Mouse (Mus musculus) induced T-regulatory cell, adult 2 months (primary cell): ENCODE results near the gene Selenon.
"Not testable (repeated sequence)": the region's sequence is repeated elsewhere in the genome, so short reads cannot be mapped to it uniquely, and the experiment has no call there.

Experiments used
- DNase-seq: peaks from one replicate; pipeline ENCODE4 v3.0.0-alpha.2; 2012; ENCODE audit warnings: low read depth

Selenon gene

GRCm38 (mm10) chr4:134510396-134510795 is 41.6 kb downstream of the Selenon start:
- DNase-seq = no peak

- DNase-seq = no peak
Observed at GRCm38 (mm10) chr4:134506713-134507112, 45.3 kb downstream of the Selenon start.

- DNase-seq = no peak
Observed at GRCm38 (mm10) chr4:134505966-134506594, 45.9 kb downstream of the Selenon start.

- DNase-seq = no peak
Observed at GRCm38 (mm10) chr4:134505303-134505789, 46.6 kb downstream of the Selenon start.

GRCm38 (mm10) chr4:134503686-134504357 is 48.1 kb downstream of the Selenon start:
- no peak for DNase-seq

GRCm38 (mm10) chr4:134501095-134501494 is 50.9 kb downstream of the Selenon start:
- no peak for DNase-seq

GRCm38 (mm10) chr4:134498983-134499382 is 53.0 kb downstream of the Selenon start:
- DNase-seq = not testable (repeated sequence)

- no peak for DNase-seq
Observed at GRCm38 (mm10) chr4:134497986-134498731, 53.8 kb downstream of the Selenon start.

- no peak for DNase-seq
Observed at GRCm38 (mm10) chr4:134497223-134497622, 54.7 kb downstream of the Selenon start.

GRCm38 (mm10) chr4:134496595-134497210 is 55.3 kb downstream of the Selenon start, which contains the start of gene Paqr7:
TSS of gene Paqr7 (plus strand) at chr4:134496697.
- peak; percentile 70 for DNase-seq

GRCm38 (mm10) chr4:134495546-134495923 is 56.4 kb downstream of the Selenon start:
- no peak for DNase-seq

GRCm38 (mm10) chr4:134494780-134495545 is 57.0 kb downstream of the Selenon start:
- peak; percentile 93 for DNase-seq

GRCm38 (mm10) chr4:134494161-134494560 is 57.8 kb downstream of the Selenon start:
- not testable (repeated sequence) for DNase-seq

- DNase-seq = no peak
Observed at GRCm38 (mm10) chr4:134491716-134492115, 60.2 kb downstream of the Selenon start.

- DNase-seq = no peak
Observed at GRCm38 (mm10) chr4:134489986-134490665, 61.8 kb downstream of the Selenon start.

- DNase-seq = no peak
Observed at GRCm38 (mm10) chr4:134488211-134488610, 63.8 kb downstream of the Selenon start.
